Mouse (Mus musculus) liver (tissue): ENCODE data around the gene Palld.

ENCODE experiments used
- DNase-seq: peaks from one replicate; pipeline ENCODE4 v3.0.0-alpha.2; 2020; ENCODE audit warnings: mixed read lengths

Gene Palld

GRCm38 (mm10) chr8:61486923-61487529, 415.5 kb downstream of the Palld start:
- DNase-seq: no peak

DNA sequence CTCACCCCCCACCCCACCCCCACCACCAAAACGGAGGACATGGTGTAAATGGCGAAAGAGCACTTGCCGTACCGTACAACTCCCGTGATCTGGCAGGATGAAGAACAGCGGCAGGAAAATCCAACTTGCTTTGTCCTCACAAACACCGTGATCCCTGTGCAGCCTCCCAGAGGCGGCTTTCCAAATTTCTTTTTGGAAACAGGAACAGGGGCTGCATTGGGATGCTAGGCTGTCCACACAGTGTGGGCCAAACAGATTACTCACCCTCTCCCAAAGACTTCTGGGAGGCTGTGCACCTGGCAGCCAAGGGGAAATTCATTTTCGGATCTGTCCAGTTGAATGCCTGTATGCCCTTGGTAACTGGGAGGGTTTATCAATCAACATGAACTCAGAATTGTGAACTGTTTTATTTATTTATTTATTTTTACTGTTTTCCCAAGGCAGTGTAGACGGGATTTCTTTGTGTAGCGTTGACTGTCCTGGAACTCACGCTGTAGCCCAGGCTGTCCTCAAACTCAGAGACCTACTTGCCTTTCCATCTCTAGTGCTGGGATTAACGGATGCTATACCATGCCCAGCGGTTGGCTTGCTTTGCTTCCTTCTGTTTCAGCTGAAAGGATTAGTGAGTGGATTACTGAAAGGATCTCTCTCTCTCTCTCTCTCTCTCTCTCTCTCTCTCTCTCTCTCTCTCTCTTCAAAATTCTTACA, 422.1 kb downstream of the Palld start:
- DNase-seq: no peak

DNA sequence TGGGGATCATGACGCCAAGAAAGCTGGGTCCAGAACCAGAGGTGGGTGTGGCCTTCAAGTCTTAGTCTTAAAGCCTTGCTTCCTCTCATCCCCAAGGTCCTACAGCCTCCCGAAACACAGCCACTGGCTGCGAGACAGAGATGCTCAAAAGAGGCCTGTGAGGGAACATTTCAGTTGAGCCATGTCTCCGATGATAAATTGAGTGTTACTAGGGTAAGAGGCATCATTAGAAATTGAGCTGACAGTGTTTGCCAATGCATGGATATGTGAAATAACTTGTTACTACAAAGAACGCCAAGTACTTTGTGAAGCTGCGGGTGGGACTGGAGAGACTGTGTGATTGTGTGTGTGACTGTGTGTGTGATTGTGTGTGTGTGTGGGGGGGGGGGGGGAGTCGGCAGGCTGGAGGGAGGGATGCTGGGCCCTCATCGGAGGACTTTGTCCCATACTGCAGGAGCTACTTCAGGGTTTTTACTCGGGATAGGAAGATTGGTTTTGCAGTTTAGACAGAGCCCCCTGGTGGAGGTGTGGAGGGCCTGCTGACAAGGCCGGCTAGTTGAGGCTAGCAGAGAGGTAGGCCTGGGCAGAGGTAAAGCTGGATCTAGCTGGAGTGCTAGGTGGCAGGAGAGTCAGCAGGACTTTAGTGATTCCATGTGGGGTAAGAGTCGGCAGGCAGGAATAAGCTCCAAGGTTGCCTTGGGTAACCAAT, 422.8 kb downstream of the Palld start:
- peak; percentile 37 for DNase-seq

DNA sequence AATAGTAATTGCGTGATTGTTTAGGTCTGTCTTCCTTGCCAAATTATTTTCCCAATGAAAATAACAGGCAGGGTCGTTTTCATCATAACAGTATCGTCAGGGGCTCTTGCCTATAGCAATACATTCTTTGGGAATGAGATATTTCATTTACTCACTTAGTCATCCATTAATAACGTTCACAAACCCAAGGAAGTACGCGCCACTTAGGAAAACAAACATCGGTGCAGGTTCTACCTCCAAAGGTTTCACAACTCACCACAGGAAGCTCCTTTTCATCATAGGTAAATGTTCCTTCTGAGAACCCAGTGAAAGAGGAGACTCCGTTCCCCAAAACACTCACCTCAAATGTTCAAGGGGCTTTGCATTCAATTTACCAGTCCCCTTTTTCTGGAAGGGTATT, 423.7 kb downstream of the Palld start:
- DNase-seq: no peak

- DNase-seq: no peak
Observed at GRCm38 (mm10) chr8:61478150-61478549, 424.3 kb downstream of the Palld start.

GRCm38 (mm10) chr8:61476160-61476559, 426.3 kb downstream of the Palld start:
- DNase-seq: no peak

DNA sequence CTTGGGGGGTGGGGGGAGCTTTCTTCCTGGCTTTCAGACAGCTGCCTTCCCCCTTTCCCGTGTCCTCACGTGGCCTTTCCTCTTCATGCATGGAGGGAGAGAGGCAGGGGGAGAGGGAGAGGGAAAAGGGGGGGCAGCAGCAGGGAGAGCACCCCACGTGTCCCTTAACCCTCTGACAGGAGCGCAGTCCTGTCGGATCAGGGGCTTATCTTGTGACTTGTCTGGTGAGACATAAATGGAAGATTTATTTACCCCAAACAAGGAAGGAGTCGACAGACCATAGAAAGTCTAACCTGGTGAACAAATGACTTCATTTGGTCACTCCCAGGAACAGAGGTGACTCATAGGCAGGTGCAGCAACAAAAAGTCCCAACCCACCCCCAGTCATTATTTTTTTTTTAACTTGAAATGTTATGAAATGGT, 427.2 kb downstream of the Palld start:
- no peak for DNase-seq

GRCm38 (mm10) chr8:61470213-61470612, 432.3 kb downstream of the Palld start:
- DNase-seq: no peak

- no peak for DNase-seq
Observed at GRCm38 (mm10) chr8:61467553-61467815, 435.0 kb downstream of the Palld start.

GRCm38 (mm10) chr8:61466696-61467552, 435.6 kb downstream of the Palld start:
- no peak for DNase-seq

GRCm38 (mm10) chr8:61464393-61464792, 438.1 kb downstream of the Palld start:
- no peak for DNase-seq

GRCm38 (mm10) chr8:61462221-61462620, 440.3 kb downstream of the Palld start:
- DNase-seq: no peak
